Mouse (Mus musculus) forebrain, embryonic 16.5 days (tissue): Measurements from ENCODE around the gene Sephs1. TPM values are rescaled to one million over a fixed set of nuclear protein-coding genes. Genes with fewer than 3 reads are reported as not detected.
"Not testable (repeated sequence)": the region's sequence is repeated elsewhere in the genome, so short reads cannot be mapped to it uniquely, and the experiment has no call there.

Source experiments
- ATAC-seq: fragments of 200-750 bp; cut with Nextera tagmentation; 2 replicates; pipeline ENCODE4 v1.8.0; 2017; ENCODE audit warnings: mild to moderate bottlenecking, moderate library complexity
- H3K27ac ChIP-seq: fragments of 300-500 bp; sonication (generic); 2 replicates; pipeline ENCODE4 v1.5.1; 2014; ENCODE audit warnings: low read length, control low read depth
- H3K27me3 ChIP-seq: fragments of 300-500 bp; sonication (generic); replicated peaks from 2 replicates; pipeline ENCODE4 v1.6.1; 2014; ENCODE audit warnings: low read length; ENCODE audit not compliant: control insufficient read depth, insufficient read depth
- H3K36me3 ChIP-seq: fragments of 300-500 bp; sonication (generic); 2 replicates; pipeline ENCODE4 v1.6.1; 2014; ENCODE audit not compliant: control insufficient read depth, insufficient read depth
- H3K4me1 ChIP-seq: fragments of 300-500 bp; sonication (generic); replicated peaks from 2 replicates; pipeline ENCODE4 v1.6.1; 2014; ENCODE audit warnings: low read length; ENCODE audit not compliant: control insufficient read depth, insufficient read depth
- H3K4me2 ChIP-seq: fragments of 300-500 bp; sonication (generic); 2 replicates; pipeline ENCODE4 v1.6.1; 2014; ENCODE audit warnings: mild to moderate bottlenecking, low read length, control low read depth
- H3K4me3 ChIP-seq: fragments of 300-500 bp; sonication (generic); replicated peaks from 2 replicates; pipeline ENCODE4 v1.5.1; 2014; ENCODE audit warnings: mild to moderate bottlenecking, low read length, control low read depth
- H3K9ac ChIP-seq: fragments of 300-500 bp; sonication (generic); replicated peaks from 2 replicates; pipeline ENCODE4 v1.6.1; 2014; ENCODE audit warnings: low read depth, low read length, control low read depth
- H3K9me3 ChIP-seq: fragments of 300-500 bp; sonication (generic); 2 replicates; pipeline ENCODE4 v1.6.1; 2016; ENCODE audit warnings: low read length; ENCODE audit not compliant: control insufficient read depth
- WGBS: fragments of 180-500 bp; shearing (Covaris S2); extraction: QIAGEN DNeasy Blood & Tissue Kit; methylation state at CpG from one replicate; pipeline ENCODE4 v1.1.7; 2014; 5-methylcytosine and 5-hydroxymethylcytosine counted together
- polyA plus RNA-seq: library from polyadenylated mRNA; unstranded; fragments of >200 nt; fragmentation: Nextera tagmentation; extraction: Ambion mirVana; gene quantifications from 2 replicates; pipeline ENCODE4 v1.2.1, GENCODE M21; 2015

Gene Sephs1
- polyA plus RNA-seq, 1 experiment from 2014 or later = 77.4 TPM

GRCm38 (mm10) chr2:4949691-4950090 is 68.3 kb downstream of the Sephs1 start:
- not testable (repeated sequence) for H3K36me3 ChIP-seq, ATAC-seq
- 91% methylated on average over 7 of the region's 8 CpGs for WGBS

GRCm38 (mm10) chr2:4950986-4951385 is 69.6 kb downstream of the Sephs1 start:
- H3K4me3 ChIP-seq = no peak overlapping the region
- no peak for ATAC-seq
- whole genome bisulfite sequencing = 91% methylated on average over 2 of the region's 2 CpGs

More at GRCm38 (mm10) chr2:4949691-4950090, 68.3 kb downstream of the Sephs1 start:
- H3K9ac ChIP-seq, H3K4me3 ChIP-seq, H3K9me3 ChIP-seq, H3K4me1 ChIP-seq, H3K4me2 ChIP-seq, H3K27me3 ChIP-seq, H3K27ac ChIP-seq: not testable (repeated sequence)

GRCm38 (mm10) chr2:4954216-4954760 is 72.9 kb downstream of the Sephs1 start:
- no peaks in the 10 kb centered on the region for H3K27me3 ChIP-seq
- no peak overlapping the region for H3K9ac ChIP-seq
- H3K4me2 ChIP-seq = no peak overlapping the region
- no peak overlapping the region for H3K4me3 ChIP-seq
- no peaks in the 10 kb centered on the region for H3K9me3 ChIP-seq
- H3K36me3 ChIP-seq = no peaks in the 10 kb centered on the region
- H3K4me1 ChIP-seq = no peaks in the 10 kb centered on the region
- 79% methylated on average over 6 of the region's 6 CpGs for WGBS
- no peak overlapping the region for H3K27ac ChIP-seq
- ATAC-seq = no peak

More at GRCm38 (mm10) chr2:4950986-4951385, 69.6 kb downstream of the Sephs1 start:
- no peaks in the 10 kb centered on the region for H3K36me3 ChIP-seq
- no peaks in the 10 kb centered on the region for H3K4me1 ChIP-seq
- H3K27me3 ChIP-seq = no peaks in the 10 kb centered on the region
- H3K4me2 ChIP-seq = no peak overlapping the region
- no peak overlapping the region for H3K9ac ChIP-seq
- H3K27ac ChIP-seq = no peak overlapping the region
- no peaks in the 10 kb centered on the region for H3K9me3 ChIP-seq

- Histone ChIP-seq H3K4me3 (no peak overlapping the region), H3K27me3 (no peaks in the 10 kb centered on the region), H3K9me3 (no peaks in the 10 kb centered on the region), H3K27ac (no peak overlapping the region), H3K9ac (no peak overlapping the region), H3K4me1 (no peaks in the 10 kb centered on the region), H3K36me3 (no peaks in the 10 kb centered on the region), H3K4me2 (no peak overlapping the region)
- ATAC-seq = no peak
- 85% methylated on average over 12 of the region's 12 CpGs for WGBS
Measured at GRCm38 (mm10) chr2:4958039-4958438, 76.7 kb downstream of the Sephs1 start.

Other genes with a start within 250 kb of the Sephs1 start
- gene Prpf18, start 229.5 kb upstream of the Sephs1 start, polyA plus RNA-seq = 59.6 and 64.2 TPM in 2 replicates
- 2.0 and 2.7 TPM in 2 replicates for gene Bend7, start 163.7 kb upstream of the Sephs1 start, polyA plus RNA-seq
- 47.6 and 58.1 TPM in 2 replicates for gene Phyh, start 37.5 kb downstream of the Sephs1 start, polyA plus RNA-seq
- 0.71 TPM in 1 of 2 replicates, not detected in the other for gene Ucma, start 94.6 kb downstream of the Sephs1 start, polyA plus RNA-seq
- 10.5 and 12.5 TPM in 2 replicates for gene Mcm10, start 131.2 kb downstream of the Sephs1 start, polyA plus RNA-seq
- gene Optn, start 182.5 kb downstream of the Sephs1 start, polyA plus RNA-seq = 7.4 and 8.0 TPM in 2 replicates